ENCODE assay signal across 14 mouse cellular contexts in the genomic region with DNA sequence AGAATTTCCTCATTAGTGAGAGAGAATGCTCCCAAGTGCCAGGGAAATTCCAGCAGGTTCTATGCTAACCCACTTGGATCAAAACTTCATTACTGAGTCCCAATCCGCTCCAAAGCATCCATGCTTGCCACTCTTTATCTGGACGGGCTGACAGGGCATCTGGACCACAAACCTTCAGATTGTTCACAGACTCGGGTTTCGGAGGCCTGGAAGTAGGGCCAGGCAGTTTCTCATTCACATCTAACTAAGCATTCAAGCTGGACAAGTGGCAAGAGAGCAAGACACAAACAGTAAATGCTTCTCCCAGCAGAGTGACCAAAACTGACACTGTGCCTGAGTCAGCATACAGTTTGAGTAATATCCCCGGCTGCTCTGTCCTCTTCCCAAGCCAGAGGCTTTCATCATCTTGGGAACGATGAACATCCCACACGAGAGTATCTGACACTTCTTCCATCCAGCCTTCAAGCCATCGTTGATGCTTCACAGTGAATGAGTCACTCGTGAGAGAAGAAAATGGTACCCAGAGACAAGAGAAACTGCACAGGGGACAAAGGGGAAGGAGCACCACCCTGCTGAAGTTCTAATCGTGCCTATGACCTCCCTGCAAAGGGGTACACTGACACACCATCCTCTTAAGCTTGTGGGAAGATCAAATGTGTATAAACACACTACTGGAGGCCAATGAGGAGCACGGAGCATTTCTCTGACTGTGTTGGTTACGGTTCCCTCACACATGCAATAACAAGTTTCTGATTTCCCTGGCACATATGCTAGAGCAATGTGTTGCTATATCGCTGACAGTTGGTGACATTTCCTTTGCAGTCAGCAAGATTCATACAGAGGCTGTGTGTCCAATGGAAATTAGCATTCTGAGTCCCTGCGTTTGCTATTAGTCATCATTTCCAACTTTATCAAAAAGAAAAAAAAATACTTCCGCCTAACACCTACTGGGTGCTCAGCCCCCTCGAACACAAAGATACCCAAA.
DNase-seq lines count a peak whose midpoint lies in the region; ATAC-seq and TF ChIP-seq lines count a peak whose summit lies in the region.
"Had no signal": no experiment of that assay in that cellular context is flagged by ENCODE, and none has a peak within 500 bp of the region (broad histone marks: within the 10 kb centered on the region; RNA-seq: fewer than 3 reads in every experiment).

No protein-coding gene starts in this region.

- H3K4me1 ChIP-seq in hindbrain, postnatal 0 days (ENCODE audit: insufficient read depth, low read length): no peaks in the 10 kb centered on the region
- H3K4me1 ChIP-seq: hindbrain, embryonic 13.5 days had no signal

- H3K9me3 ChIP-seq in hindbrain, postnatal 0 days (ENCODE audit: low read length): no peaks in the 10 kb centered on the region
- H3K9me3 ChIP-seq: hindbrain, embryonic 13.5 days had no signal

- no peak overlapping the region for H3K9ac ChIP-seq in hindbrain, postnatal 0 days (replicated peaks; ENCODE audit: low read length)
- H3K9ac ChIP-seq: hindbrain, embryonic 13.5 days had no signal

- no peak overlapping the region for H3K4me3 ChIP-seq in hindbrain, postnatal 0 days (ENCODE audit: low read length)
- H3K4me3 ChIP-seq: hindbrain, embryonic 13.5 days had no signal

- TF ChIP-seq CTCF in hindbrain, postnatal 0 days (IDR thresholded peaks at IDR 0.05; ENCODE audit: low read depth): no peak

- no peak overlapping the region for H3K27ac ChIP-seq in hindbrain, postnatal 0 days
- H3K27ac ChIP-seq: hindbrain, embryonic 13.5 days had no signal

- no peaks in the 10 kb centered on the region for H3K27me3 ChIP-seq in hindbrain, postnatal 0 days (ENCODE audit: insufficient read depth, low read length)
- H3K27me3 ChIP-seq: hindbrain, embryonic 13.5 days had no signal

- DNase-seq in heart, adult 11 months: peak; percentile 67
- no peak for DNase-seq in heart, adult 9 months (ENCODE audit: low spot score in 2 of 2)
- DNase-seq in frontal cortex, postnatal 36 days (ENCODE audit: low spot score in 2 of 2): peak; percentile 54 to 55
- DNase-seq in layer of hippocampus, postnatal 36 days: peak; percentile 41 to 71
- DNase-seq in telencephalon, adult 2 months (ENCODE audit: low read depth, low spot score): peak; percentile 65
- no peak for DNase-seq in kidney, postnatal 10 days
- DNase-seq in ovary, postnatal 36 days (ENCODE audit: low spot score): no peak
- no peak for DNase-seq in hindbrain, postnatal 0 days (ENCODE audit: low spot score)
- DNase-seq: adrenal gland, adult 8-10 months; heart, adult 18-20 months; kidney, adult 2 months; thymus, postnatal 36 days had no signal

- H3K36me3 ChIP-seq in hindbrain, postnatal 0 days (ENCODE audit: insufficient read depth, low read length): no peaks in the 10 kb centered on the region
- H3K36me3 ChIP-seq: hindbrain, embryonic 13.5 days had no signal

- H3K4me2 ChIP-seq in hindbrain, postnatal 0 days (ENCODE audit: low read depth, low read length): no peak overlapping the region
- H3K4me2 ChIP-seq: hindbrain, embryonic 13.5 days; liver, embryonic 11.5 days had no signal

- WGBS in hindbrain, postnatal 0 days: 84% methylated on average over 16 of the region's 16 CpGs

- ATAC-seq in hindbrain, postnatal 0 days: no peak

Comparison
In these comparisons a context has a peak if more than half of its experiments do, and no peak if none do; other contexts are left out.
1. DNase-seq: peak in heart, adult 11 months (single experiment), frontal cortex, postnatal 36 days (2 of 2), layer of hippocampus, postnatal 36 days (2 of 2) and telencephalon, adult 2 months (single experiment); none in heart, adult 9 months (0 of 2), kidney, postnatal 10 days (single experiment), ovary, postnatal 36 days (single experiment) and hindbrain, postnatal 0 days (single experiment).